Mouse (Mus musculus) MEL (cell line): ENCODE measurements around the gene Slc30a1. TPM values are rescaled to one million over a fixed set of nuclear protein-coding genes. Genes with fewer than 3 reads are reported as not detected.

Experiments used
- DNase-seq: peaks from one replicate; pipeline ENCODE4 v3.0.0; 2011; ENCODE audit warnings: low read depth, low spot score
- H3K27ac ChIP-seq: 2 replicates; pipeline ENCODE4 v1.5.1; 2012; ENCODE audit warnings: low read depth, mild to moderate bottlenecking, control low read depth, low read length, moderate library complexity; ENCODE audit not compliant: control insufficient read depth
- H3K27me3 ChIP-seq, 2 experiments: fragments of 150-350 bp in 1 of 2; sonication (generic) in 1 of 2; 2 replicates each; pipeline ENCODE4 v1.6.1; 2012; ENCODE audit warnings: low read length in 2 of 2, mild to moderate bottlenecking in 2 of 2, improper control_type of control experiment in 1 of 2, moderate library complexity in 1 of 2; ENCODE audit not compliant: insufficient read depth in 2 of 2, control insufficient read depth in 1 of 2
- H3K36me3 ChIP-seq, 2 experiments: 2 replicates each; pipeline ENCODE4 v1.6.1; 2012 to 2014; ENCODE audit warnings: low read length in 2 of 2, improper control_type of control experiment in 1 of 2, inconsistent platforms in 1 of 2, mild to moderate bottlenecking in 1 of 2; ENCODE audit not compliant: insufficient read depth in 2 of 2, control insufficient read depth in 1 of 2
- H3K4me1 ChIP-seq, 2 experiments: fragments of 150-350 bp in 1 of 2; sonication (generic) in 1 of 2; 2 replicates each; pipeline ENCODE4 v1.6.1; 2012; ENCODE audit warnings: low read length in 2 of 2, improper control_type of control experiment in 1 of 2, mild to moderate bottlenecking in 1 of 2; ENCODE audit not compliant: insufficient read depth in 2 of 2, control insufficient read depth in 1 of 2
- H3K4me3 ChIP-seq, 2 experiments: fragments of 150-350 bp in 1 of 2; sonication (generic) in 1 of 2; 2 replicates each; pipeline ENCODE4 v1.5.1; 2012; ENCODE audit warnings: low read depth in 2 of 2, low read length in 2 of 2, mild to moderate bottlenecking in 2 of 2, moderate library complexity in 2 of 2, control low read depth in 1 of 2, improper control_type of control experiment in 1 of 2; ENCODE audit not compliant: control insufficient read depth in 1 of 2, insufficient read depth in 1 of 2
- H3K79me2 ChIP-seq: 2 replicates; pipeline ENCODE4 v1.6.1; 2012; ENCODE audit warnings: mild to moderate bottlenecking, low read length, moderate library complexity; ENCODE audit not compliant: control insufficient read depth, poor library complexity, insufficient read depth
- H3K9ac ChIP-seq: 2 replicates; pipeline ENCODE4 v1.6.1; 2012; ENCODE audit warnings: low read depth, mild to moderate bottlenecking, control low read depth, low read length, moderate library complexity; ENCODE audit not compliant: control insufficient read depth, poor library complexity, severe bottlenecking
- H3K9me3 ChIP-seq: fragments of 150-350 bp; sonication (generic); replicated peaks from 2 replicates; pipeline ENCODE4 v1.6.1; 2012; ENCODE audit warnings: mild to moderate bottlenecking, low read length, improper control_type of control experiment, moderate library complexity; ENCODE audit not compliant: insufficient read depth
- BHLHE40 ChIP-seq: IDR thresholded peaks from 2 replicates; pipeline ENCODE4 v1.6.1; 2012; ENCODE audit warnings: low read depth, mild to moderate bottlenecking, inconsistent platforms, low read length, improper control_type of control experiment, borderline replicate concordance
- CTCF ChIP-seq, 3 experiments: IDR thresholded peaks in 2 of 3; conservative IDR thresholded peaks in 1 of 3; 2 replicates each; pipeline ENCODE4 v1.5.1; 2011 to 2012; ENCODE audit warnings: low read length in 3 of 3, low read depth in 2 of 3, mild to moderate bottlenecking in 2 of 3, improper control_type of control experiment in 1 of 3, inconsistent platforms in 1 of 3, mixed read lengths in 1 of 3, moderate library complexity in 1 of 3; ENCODE audit not compliant: control insufficient read depth in 1 of 3, insufficient read depth in 1 of 3, poor library complexity in 1 of 3, severe bottlenecking in 1 of 3
- KAT2A ChIP-seq: conservative IDR thresholded peaks from 2 replicates; pipeline ENCODE4 v1.6.1; 2012; ENCODE audit warnings: low read depth, low read length, improper control_type of control experiment, inconsistent platforms
- MAX ChIP-seq: IDR thresholded peaks from 2 replicates; pipeline ENCODE4 v1.6.1; 2011; ENCODE audit warnings: low read length, improper control_type of control experiment
- MAZ ChIP-seq: IDR thresholded peaks from 2 replicates; pipeline ENCODE4 v1.6.1; 2012; ENCODE audit warnings: low read depth, mild to moderate bottlenecking, inconsistent platforms, low read length, improper control_type of control experiment
- MEF2A ChIP-seq: IDR thresholded peaks from 2 replicates; pipeline ENCODE4 v1.6.1; 2014; ENCODE audit warnings: low read depth, mild to moderate bottlenecking, inconsistent platforms, low read length, improper control_type of control experiment; ENCODE audit not compliant: poor library complexity, insufficient replicate concordance, severe bottlenecking; ENCODE audit errors: extremely low read depth
- MXI1 ChIP-seq: IDR thresholded peaks from 2 replicates; pipeline ENCODE4 v1.6.1; 2011; ENCODE audit warnings: mild to moderate bottlenecking, low read depth, low read length, improper control_type of control experiment
- MYC ChIP-seq: IDR thresholded peaks from 2 replicates; pipeline ENCODE4 v1.6.1; 2011; ENCODE audit warnings: low read depth, mild to moderate bottlenecking, low read length, improper control_type of control experiment, moderate library complexity
- NELFE ChIP-seq: IDR thresholded peaks from 2 replicates; pipeline ENCODE4 v1.6.1; 2011; ENCODE audit warnings: low read depth, low read length, improper control_type of control experiment
- POLR2A ChIP-seq, 2 experiments: IDR thresholded peaks; 2 replicates each; pipeline ENCODE4 v1.6.1; 2011 to 2012; ENCODE audit warnings: low read length in 2 of 2, mild to moderate bottlenecking in 2 of 2, control low read depth in 1 of 2, improper control_type of control experiment in 1 of 2, low read depth in 1 of 2, moderate library complexity in 1 of 2; ENCODE audit not compliant: control insufficient read depth in 1 of 2, insufficient read depth in 1 of 2, poor library complexity in 1 of 2
- POLR2AphosphoS5 ChIP-seq: IDR thresholded peaks from 2 replicates; pipeline ENCODE4 v1.6.1; 2012; ENCODE audit warnings: low read depth, borderline replicate concordance, mild to moderate bottlenecking, inconsistent platforms, low read length, moderate library complexity, mixed read lengths
- RAD21 ChIP-seq: IDR thresholded peaks from 2 replicates; pipeline ENCODE4 v1.6.1; 2011; ENCODE audit warnings: mild to moderate bottlenecking, low read depth, low read length, improper control_type of control experiment
- RCOR1 ChIP-seq: IDR thresholded peaks from 2 replicates; pipeline ENCODE4 v1.6.1; 2012; ENCODE audit warnings: low read depth, mild to moderate bottlenecking, inconsistent platforms, low read length, improper control_type of control experiment
- SMC3 ChIP-seq: IDR thresholded peaks from 2 replicates; pipeline ENCODE4 v1.6.1; 2011; ENCODE audit warnings: low read depth, low read length, improper control_type of control experiment
- TBP ChIP-seq: IDR thresholded peaks from 2 replicates; pipeline ENCODE4 v1.8.0; 2011; ENCODE audit warnings: low read depth, low read length, improper control_type of control experiment
- UBTF ChIP-seq: IDR thresholded peaks from 2 replicates; pipeline ENCODE4 v1.6.1; 2012; ENCODE audit warnings: low read depth, mild to moderate bottlenecking, inconsistent platforms, low read length, improper control_type of control experiment, moderate library complexity, borderline replicate concordance; ENCODE audit not compliant: insufficient read depth
- ZC3H11A ChIP-seq: IDR thresholded peaks from 2 replicates; pipeline ENCODE4 v1.6.1; 2012; ENCODE audit warnings: low read depth, mild to moderate bottlenecking, inconsistent platforms, low read length, improper control_type of control experiment
- polyA plus RNA-seq, 2 experiments: library from polyadenylated mRNA; stranded (reverse) in 1 of 2; unstranded in 1 of 2; fragments of >175 nt in 1 of 2; fragments of >200 nt in 1 of 2; gene quantifications; 2 replicates each; pipeline versions ENCODE4 v1.2.1 to v1.2.4; 2012; ENCODE audit warnings: low replicate concordance in 2 of 2, low read depth in 1 of 2; ENCODE audit not compliant: insufficient read length in 2 of 2, insufficient read depth in 1 of 2, missing spikeins in 1 of 2
- total RNA-seq: library from RNA; depleted of rRNA; stranded (reverse); fragments of 300-350 nt; gene quantifications from 2 replicates; pipeline ENCODE4 v1.2.3, GENCODE M21; 2012

Gene Slc30a1
- total and polyA plus RNA-seq, 3 experiments: 10.4 to 10.7 TPM; not detected in 1

DNA sequence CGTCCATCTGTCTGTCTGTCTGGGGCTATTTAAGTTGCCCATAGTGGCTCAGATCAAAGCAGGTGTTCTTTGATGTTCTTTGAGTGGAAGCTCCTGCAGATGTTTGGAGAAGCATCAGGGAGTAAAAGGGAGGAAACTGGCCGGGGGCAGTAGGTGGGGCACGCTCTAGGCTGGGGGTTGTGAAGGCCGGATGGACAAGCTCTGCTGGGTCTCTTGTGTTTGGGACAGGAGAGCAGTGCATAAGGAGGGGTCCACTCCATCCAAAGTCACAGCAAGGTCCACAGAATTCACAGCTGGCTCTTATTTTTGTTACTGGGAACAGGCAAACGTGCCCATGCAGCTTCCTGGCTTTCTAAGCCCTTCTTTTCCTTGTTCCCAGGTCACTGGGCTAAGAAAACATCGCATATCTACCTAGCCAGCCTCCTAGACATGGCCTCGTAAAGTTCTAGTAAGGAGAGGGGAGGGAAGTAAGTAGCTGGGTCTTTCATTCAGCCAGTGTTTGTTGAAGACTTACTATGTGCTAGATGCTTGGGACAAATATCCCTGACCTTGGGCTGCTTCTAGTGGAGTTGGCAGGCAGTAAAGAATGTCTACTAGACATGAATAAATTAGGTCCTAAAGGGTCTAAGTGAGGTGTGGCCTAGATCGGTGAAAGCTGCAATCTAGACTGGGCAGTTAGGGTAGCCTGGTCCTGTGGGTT is 25.9 kb downstream of the Slc30a1 start:
- no peak for DNase-seq
- H3K9me3 ChIP-seq: no peaks in the 10 kb centered on the region
- H3K36me3 ChIP-seq: no peaks in the 10 kb centered on the region
- H3K4me3 ChIP-seq: no peak overlapping the region
- H3K27ac ChIP-seq: no peak overlapping the region
- H3K79me2 ChIP-seq: no peaks in the 10 kb centered on the region
- H3K4me1 ChIP-seq: no peaks in the 10 kb centered on the region
- no peak overlapping the region for H3K9ac ChIP-seq
- TF ChIP-seq BHLHE40 (no peak), TBP (no peak), POLR2AphosphoS5 (no peak), SMC3 (no peak), RCOR1 (no peak), CTCF (IDR thresholded peaks at IDR 0.05 in 2 of 3, conservative IDR thresholded peaks at IDR 0.05 in 1 of 3; ENCODE audit: control insufficient read depth in 1 of 3, insufficient read depth in 1 of 3, low read depth in 2 of 3, low read length in 3 of 3, poor library complexity in 1 of 3, severe bottlenecking in 1 of 3) (no peak), MAX (no peak), KAT2A (no peak), MYC (no peak), MAZ (no peak), MEF2A (no peak), RAD21 (no peak), MXI1 (no peak), ZC3H11A (no peak), POLR2A (IDR thresholded peaks at IDR 0.05; ENCODE audit: control insufficient read depth in 1 of 2, insufficient read depth in 1 of 2, low read depth in 1 of 2, low read length in 2 of 2, poor library complexity in 1 of 2) (no peak), NELFE (no peak)
- H3K27me3 ChIP-seq: peaks cover 7 to 10% of the 10 kb centered on the region in 2 experiments

DNA sequence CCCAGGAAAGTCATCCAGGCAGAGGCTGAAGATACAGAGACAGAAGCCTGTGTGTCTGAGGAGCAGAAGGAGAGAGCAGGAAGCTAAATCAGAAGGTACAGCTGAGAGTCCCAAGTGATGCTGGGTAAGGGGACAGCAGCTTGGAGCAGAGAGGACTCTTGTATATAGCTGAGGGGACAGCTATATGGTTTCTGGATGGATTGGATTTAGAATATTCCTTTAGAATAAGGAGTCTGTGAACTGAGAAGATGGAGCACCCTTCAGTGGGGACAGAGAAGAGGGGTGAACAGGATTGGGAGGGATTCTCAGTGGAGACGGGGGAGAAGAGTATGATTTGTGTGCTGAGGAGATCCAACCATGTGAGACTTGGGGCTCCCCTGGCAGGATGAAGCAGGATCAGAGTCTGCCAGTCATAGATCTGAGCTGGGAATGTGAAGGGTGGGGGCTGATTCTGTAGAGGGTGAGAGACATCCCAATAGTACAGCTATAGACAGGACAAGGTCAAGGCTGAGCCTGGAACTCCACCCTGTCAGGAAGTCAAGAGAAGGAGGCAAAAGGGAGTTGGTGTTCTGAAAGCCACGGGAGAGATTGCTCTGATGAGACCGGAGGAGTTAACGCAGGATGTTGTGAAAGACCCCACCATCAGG is 26.5 kb downstream of the Slc30a1 start:
- H3K27ac ChIP-seq: no peak overlapping the region
- H3K27me3 ChIP-seq: peaks cover 7 to 10% of the 10 kb centered on the region in 2 experiments

More for the DNA sequence above, 26.5 kb downstream of the Slc30a1 start:
- no peaks in the 10 kb centered on the region for H3K79me2 ChIP-seq
- TF ChIP-seq MAZ (no peak), UBTF (no peak)
- no peak overlapping the region for H3K4me3 ChIP-seq
- H3K36me3 ChIP-seq: no peaks in the 10 kb centered on the region
- DNase-seq: no peak
- no peaks in the 10 kb centered on the region for H3K4me1 ChIP-seq
- H3K9ac ChIP-seq: no peak overlapping the region
- H3K9me3 ChIP-seq: no peaks in the 10 kb centered on the region
